8 mouse cellular contexts compared by ENCODE assay signal in genomic region chr17:35997713-35998510, GRCm38 (mm10). TPM values are rescaled to one million over a fixed set of nuclear protein-coding genes. Genes with fewer than 3 reads are reported as not detected.
DNase-seq lines count a peak whose midpoint lies in the region; ATAC-seq lines count a peak whose summit lies in the region.

No protein-coding gene starts in this region.

- H3K4me3 ChIP-seq in forebrain, embryonic 14.5 days (ENCODE audit: low read depth, low read length): no peak overlapping the region
- no peak overlapping the region for H3K4me3 ChIP-seq in forebrain, embryonic 13.5 days
- no peak overlapping the region for H3K4me3 ChIP-seq in forebrain, embryonic 15.5 days

- H3K9ac ChIP-seq in forebrain, embryonic 14.5 days (ENCODE audit: low read length): 0 out of 2 replicates have a peak overlapping the region, but pooled peaks have one; percentile 17
- no peak overlapping the region for H3K9ac ChIP-seq in forebrain, embryonic 13.5 days
- H3K9ac ChIP-seq in forebrain, embryonic 15.5 days (replicated peaks): no peak overlapping the region

- H3K4me2 ChIP-seq in forebrain, embryonic 14.5 days (ENCODE audit: low read length): no peak overlapping the region
- no peak overlapping the region for H3K4me2 ChIP-seq in forebrain, embryonic 13.5 days
- H3K4me2 ChIP-seq in forebrain, embryonic 15.5 days (replicated peaks): no peak overlapping the region

- no peak for ATAC-seq in forebrain, embryonic 14.5 days
- no peak for ATAC-seq in forebrain, embryonic 13.5 days
- ATAC-seq in erythroblast, adult 5-6 weeks (replicated peaks; ENCODE audit: low FRiP score, poor library complexity, severe bottlenecking): peak; percentile 59
- peak; percentile 51 for ATAC-seq in monocyte, adult 5-6 weeks (replicated peaks; ENCODE audit: insufficient number of reproducible peaks, low FRiP score, low TSS enrichment, poor library complexity, severe bottlenecking)
- ATAC-seq in activated CD4-positive, CD25-positive, alpha-beta regulatory T cell, adult 4 months: no peak
- ATAC-seq in forebrain, embryonic 15.5 days (replicated peaks): no peak

- no peak overlapping the region for H3K27ac ChIP-seq in forebrain, embryonic 14.5 days (ENCODE audit: low read depth, low read length)
- no peak overlapping the region for H3K27ac ChIP-seq in forebrain, embryonic 13.5 days
- no peak overlapping the region for H3K27ac ChIP-seq in forebrain, embryonic 15.5 days (replicated peaks)

- H3K9me3 ChIP-seq in forebrain, embryonic 14.5 days (replicated peaks; ENCODE audit: control insufficient read depth, low read length): no peaks in the 10 kb centered on the region
- H3K9me3 ChIP-seq in forebrain, embryonic 13.5 days (replicated peaks): no peaks in the 10 kb centered on the region
- no peaks in the 10 kb centered on the region for H3K9me3 ChIP-seq in forebrain, embryonic 15.5 days

- no peaks in the 10 kb centered on the region for H3K36me3 ChIP-seq in forebrain, embryonic 14.5 days (ENCODE audit: control insufficient read depth, insufficient read depth, low read length)
- no peaks in the 10 kb centered on the region for H3K36me3 ChIP-seq in forebrain, embryonic 13.5 days (ENCODE audit: poor library complexity, severe bottlenecking)
- no peaks in the 10 kb centered on the region for H3K36me3 ChIP-seq in forebrain, embryonic 15.5 days

- 43% methylated on average over 12 of the region's 12 CpGs for WGBS in forebrain, embryonic 14.5 days
- 52% methylated on average over 12 of the region's 12 CpGs for WGBS in forebrain, embryonic 13.5 days
- 52% methylated on average over 12 of the region's 12 CpGs for WGBS in forebrain, embryonic 15.5 days

- H3K4me1 ChIP-seq in forebrain, embryonic 14.5 days (ENCODE audit: control insufficient read depth, insufficient read depth, low read length): peaks cover 4% of the 10 kb centered on the region
- peaks cover 20% of the 10 kb centered on the region for H3K4me1 ChIP-seq in forebrain, embryonic 13.5 days
- peaks cover 26% of the 10 kb centered on the region for H3K4me1 ChIP-seq in forebrain, embryonic 15.5 days

- no peak for DNase-seq in forebrain, embryonic 14.5 days (ENCODE audit: low spot score)
- DNase-seq in 416B (ENCODE audit: low read depth): peak; percentile 97
- DNase-seq in right cerebral cortex, postnatal 4 days: no peak

- no peaks in the 10 kb centered on the region for H3K27me3 ChIP-seq in forebrain, embryonic 14.5 days (replicated peaks; ENCODE audit: control insufficient read depth, insufficient read depth, low read length)
- no peaks in the 10 kb centered on the region for H3K27me3 ChIP-seq in forebrain, embryonic 13.5 days
- H3K27me3 ChIP-seq in forebrain, embryonic 15.5 days: no peaks in the 10 kb centered on the region

RNA-seq across cellular contexts. Expression of gene Prr3, which starts 17.9 kb away (rescaled TPM):
- 58.5 and 69.8 TPM in 2 replicates for polyA plus RNA-seq in forebrain, embryonic 14.5 days (2014; fragmentation: Nextera tagmentation; extraction: Ambion mirVana)
- polyA plus RNA-seq in forebrain, embryonic 13.5 days (2015; fragmentation: Nextera tagmentation; extraction: Ambion mirVana): 62.7 and 70.0 TPM in 2 replicates
- total RNA-seq in erythroblast, adult 5-6 weeks (2015; ENCODE audit: low replicate concordance): 2.3 TPM in 1 of 2 replicates, not detected in the other
- 3.0 and 5.4 TPM in 2 replicates for total RNA-seq in erythroblast, adult 5-6 weeks (2017; ENCODE audit: low replicate concordance)
- total RNA-seq in monocyte, adult 5-6 weeks (2017): 14.8 to 25.6 TPM (median 22.1 TPM) in 3 replicates
- polyA plus RNA-seq in activated CD4-positive, CD25-positive, alpha-beta regulatory T cell, adult 4 months (2017; shearing (Covaris generic)): 10 to 100 TPM; 13.6 to 17.6 TPM
- polyA plus RNA-seq in forebrain, embryonic 15.5 days (2015; fragmentation: Nextera tagmentation; extraction: Ambion mirVana): 76.8 and 92.2 TPM in 2 replicates

RNA-seq across cellular contexts. Expression of gene Gnl1, which starts 18.3 kb away (rescaled TPM):
- 27.9 and 35.7 TPM in 2 replicates for polyA plus RNA-seq in forebrain, embryonic 14.5 days (2014; fragmentation: Nextera tagmentation; extraction: Ambion mirVana)
- polyA plus RNA-seq in forebrain, embryonic 13.5 days (2015; fragmentation: Nextera tagmentation; extraction: Ambion mirVana): 50.1 and 54.4 TPM in 2 replicates
- 1.5 and 3.3 TPM in 2 replicates for total RNA-seq in erythroblast, adult 5-6 weeks (2015; ENCODE audit: low replicate concordance)
- total RNA-seq in erythroblast, adult 5-6 weeks (2017; ENCODE audit: low replicate concordance): 2.0 and 4.3 TPM in 2 replicates
- 23.0 to 44.8 TPM (median 31.8 TPM) in 3 replicates for total RNA-seq in monocyte, adult 5-6 weeks (2017)
- 1 to 10 TPM; 8.1 to 9.2 TPM for polyA plus RNA-seq in activated CD4-positive, CD25-positive, alpha-beta regulatory T cell, adult 4 months (2017; shearing (Covaris generic))
- polyA plus RNA-seq in forebrain, embryonic 15.5 days (2015; fragmentation: Nextera tagmentation; extraction: Ambion mirVana): 57.0 and 59.2 TPM in 2 replicates

RNA-seq across cellular contexts. Expression of gene H2-T24, which starts 22.4 kb away (rescaled TPM):
- polyA plus RNA-seq in forebrain, embryonic 14.5 days (2014; fragmentation: Nextera tagmentation; extraction: Ambion mirVana): 2.3 and 4.8 TPM in 2 replicates
- 6.3 and 6.5 TPM in 2 replicates for polyA plus RNA-seq in forebrain, embryonic 13.5 days (2015; fragmentation: Nextera tagmentation; extraction: Ambion mirVana)
- 161 and 177 TPM in 2 replicates for total RNA-seq in erythroblast, adult 5-6 weeks (2015; ENCODE audit: low replicate concordance)
- 587 and 609 TPM in 2 replicates for total RNA-seq in erythroblast, adult 5-6 weeks (2017; ENCODE audit: low replicate concordance)
- 59.4 to 98.9 TPM (median 63.8 TPM) in 3 replicates for total RNA-seq in monocyte, adult 5-6 weeks (2017)
- polyA plus RNA-seq in activated CD4-positive, CD25-positive, alpha-beta regulatory T cell, adult 4 months (2017; shearing (Covaris generic)): 10 to 100 TPM; 36.4 to 43.7 TPM
- 5.4 and 5.8 TPM in 2 replicates for polyA plus RNA-seq in forebrain, embryonic 15.5 days (2015; fragmentation: Nextera tagmentation; extraction: Ambion mirVana)

RNA-seq across cellular contexts. Expression of gene Abcf1, which starts 28.4 kb away (rescaled TPM):
- polyA plus RNA-seq in forebrain, embryonic 14.5 days (2014; fragmentation: Nextera tagmentation; extraction: Ambion mirVana): 55.8 and 78.1 TPM in 2 replicates
- polyA plus RNA-seq in forebrain, embryonic 13.5 days (2015; fragmentation: Nextera tagmentation; extraction: Ambion mirVana): 108 and 120 TPM in 2 replicates
- 13.0 and 13.6 TPM in 2 replicates for total RNA-seq in erythroblast, adult 5-6 weeks (2015; ENCODE audit: low replicate concordance)
- 33.9 and 71.4 TPM in 2 replicates for total RNA-seq in erythroblast, adult 5-6 weeks (2017; ENCODE audit: low replicate concordance)
- total RNA-seq in monocyte, adult 5-6 weeks (2017): 177 to 254 TPM (median 221 TPM) in 3 replicates
- polyA plus RNA-seq in activated CD4-positive, CD25-positive, alpha-beta regulatory T cell, adult 4 months (2017; shearing (Covaris generic)): 100 to 1,000 TPM in 1 of 2 experiments, 10 to 100 TPM in 1; 99.6 to 137 TPM
- polyA plus RNA-seq in forebrain, embryonic 15.5 days (2015; fragmentation: Nextera tagmentation; extraction: Ambion mirVana): 88.3 and 90.3 TPM in 2 replicates

RNA-seq across cellular contexts. Expression of gene H2-T23, which starts 34.7 kb away (rescaled TPM):
- 4.5 and 5.6 TPM in 2 replicates for polyA plus RNA-seq in forebrain, embryonic 14.5 days (2014; fragmentation: Nextera tagmentation; extraction: Ambion mirVana)
- 5.6 and 5.7 TPM in 2 replicates for polyA plus RNA-seq in forebrain, embryonic 13.5 days (2015; fragmentation: Nextera tagmentation; extraction: Ambion mirVana)
- 249 and 264 TPM in 2 replicates for total RNA-seq in erythroblast, adult 5-6 weeks (2015; ENCODE audit: low replicate concordance)
- 271 and 275 TPM in 2 replicates for total RNA-seq in erythroblast, adult 5-6 weeks (2017; ENCODE audit: low replicate concordance)
- total RNA-seq in monocyte, adult 5-6 weeks (2017): 372 to 405 TPM (median 385 TPM) in 3 replicates
- polyA plus RNA-seq in activated CD4-positive, CD25-positive, alpha-beta regulatory T cell, adult 4 months (2017; shearing (Covaris generic)): 1,000 to 10,000 TPM in 1 of 2 experiments, 100 to 1,000 TPM in 1; 679 to 1,228 TPM
- polyA plus RNA-seq in forebrain, embryonic 15.5 days (2015; fragmentation: Nextera tagmentation; extraction: Ambion mirVana): 6.9 and 7.0 TPM in 2 replicates

Comparison
In these comparisons a context has a peak if more than half of its experiments do, and no peak if none do; other contexts are left out.
1. ATAC-seq: peak in erythroblast, adult 5-6 weeks (single experiment) and monocyte, adult 5-6 weeks (single experiment); none in forebrain, embryonic 14.5 days (single experiment), forebrain, embryonic 13.5 days (single experiment), activated CD4-positive, CD25-positive, alpha-beta regulatory T cell, adult 4 months (single experiment) and forebrain, embryonic 15.5 days (single experiment).